Mouse (Mus musculus) C2C12 (cell line): ENCODE measurements around the gene Sys1. TPM values are rescaled to one million over a fixed set of nuclear protein-coding genes. Genes with fewer than 3 reads are reported as not detected.

Experiments used
- H3K27me3 ChIP-seq: one replicate; pipeline ENCODE4 v1.6.1; 2011; ENCODE audit not compliant: control insufficient read depth, insufficient read depth, insufficient read length
- H3K36me3 ChIP-seq: one replicate; pipeline ENCODE4 v1.6.1; 2011; ENCODE audit not compliant: control insufficient read depth, insufficient read depth
- H3K4me3 ChIP-seq: one replicate; pipeline ENCODE4 v1.5.1; 2011; ENCODE audit warnings: mild to moderate bottlenecking, control low read depth; ENCODE audit not compliant: poor library complexity, insufficient read depth, severe bottlenecking
- H3K79me2 ChIP-seq: one replicate; pipeline ENCODE4 v1.6.1; 2011; ENCODE audit not compliant: control insufficient read depth, insufficient read depth
- H3K79me3 ChIP-seq: one replicate; pipeline ENCODE4 v1.6.1; 2011; ENCODE audit warnings: low read depth, control low read depth
- H3ac ChIP-seq: one replicate; pipeline ENCODE3; 2011; ENCODE audit warnings: low read depth; ENCODE audit not compliant: control insufficient read depth, insufficient read length
- CEBPB ChIP-seq: IDR thresholded peaks from one replicate; pipeline ENCODE4 v1.6.1; 2011; ENCODE audit warnings: low read depth, mild to moderate bottlenecking, control low read depth, moderate library complexity
- CTCF ChIP-seq: IDR thresholded peaks from one replicate; pipeline ENCODE4 v1.5.1; 2011; ENCODE audit not compliant: control insufficient read depth, insufficient read depth, insufficient read length
- FOSL1 ChIP-seq: IDR thresholded peaks from one replicate; pipeline ENCODE4 v1.8.0; 2011; ENCODE audit warnings: mild to moderate bottlenecking, low read length; ENCODE audit not compliant: poor library complexity, insufficient read depth, severe bottlenecking
- MAX ChIP-seq: IDR thresholded peaks from one replicate; pipeline ENCODE4 v1.6.1; 2011; ENCODE audit warnings: mild to moderate bottlenecking, control low read depth
- MYOD1 ChIP-seq: IDR thresholded peaks from one replicate; pipeline ENCODE4 v1.6.1; 2011; ENCODE audit warnings: low read depth; ENCODE audit not compliant: control insufficient read depth, insufficient read length
- MYOG ChIP-seq: IDR thresholded peaks from one replicate; pipeline ENCODE4 v1.6.1; 2011; ENCODE audit not compliant: control insufficient read depth, insufficient read length; ENCODE audit errors: extremely low read depth
- USF1 ChIP-seq: IDR thresholded peaks from one replicate; pipeline ENCODE4 v1.6.1; 2011; ENCODE audit warnings: low read depth, mild to moderate bottlenecking, control low read depth, moderate library complexity
- polyA plus RNA-seq: library from polyadenylated mRNA; unstranded; fragments of >200 nt; fragmentation: generic; extraction: Trizol; gene quantifications from one replicate; pipeline ENCODE4 v1.2.1, GENCODE M21; 2012; ENCODE audit warnings: missing spikeins

Sys1 gene
- polyA plus RNA-seq, 1 experiment, result 49.6 TPM

GRCm38 (mm10) chr2:164487812-164488211, 31.0 kb downstream of the Sys1 start:
- Histone ChIP-seq H3K27me3 (no peaks in the 10 kb centered on the region), H3K79me2 (no peaks in the 10 kb centered on the region), H3K4me3 (no peak overlapping the region), H3ac (no peak overlapping the region), H3K36me3 (peaks cover 3% of the 10 kb centered on the region), H3K79me3 (no peaks in the 10 kb centered on the region)
- TF ChIP-seq USF1 (no peak), MYOG (no peak), MAX (no peak), FOSL1 (no peak), CEBPB (no peak), CTCF (no peak), MYOD1 (no peak)

- Histone ChIP-seq H3K79me3 (peaks cover 8% of the 10 kb centered on the region), H3K36me3 (no peaks in the 10 kb centered on the region), H3K27me3 (no peaks in the 10 kb centered on the region), H3K79me2 (peaks cover 18% of the 10 kb centered on the region), H3ac (no peak overlapping the region), H3K4me3 (no peak overlapping the region)
- TF ChIP-seq MYOG (no peak), MAX (no peak), CEBPB (no peak), MYOD1 (no peak), FOSL1 (no peak), USF1 (no peak), CTCF (no peak)
These were observed 37.4 kb downstream of the Sys1 start for GRCm38 (mm10) chr2:164494126-164494525.

- H3ac ChIP-seq, result no peak overlapping the region
- no peak for TF ChIP-seq CEBPB
- no peak for TF ChIP-seq FOSL1
- TF ChIP-seq USF1, result no peak
- TF ChIP-seq MYOD1, result no peak
- no peak for TF ChIP-seq MYOG
- no peak for TF ChIP-seq CTCF
- TF ChIP-seq MAX, result peak; percentile 43
- no peaks in the 10 kb centered on the region for H3K27me3 ChIP-seq
- peaks cover 22% of the 10 kb centered on the region for H3K79me2 ChIP-seq
- peaks cover 8% of the 10 kb centered on the region for H3K79me3 ChIP-seq
- H3K36me3 ChIP-seq, result peaks cover 9% of the 10 kb centered on the region
- no peak overlapping the region for H3K4me3 ChIP-seq
These were observed 39.6 kb downstream of the Sys1 start for GRCm38 (mm10) chr2:164496331-164496730.

- peaks cover 22% of the 10 kb centered on the region for H3K79me2 ChIP-seq
- no peak for TF ChIP-seq CEBPB
- peak; percentile 58 for TF ChIP-seq MAX
- peaks cover 15% of the 10 kb centered on the region for H3K36me3 ChIP-seq
- H3ac ChIP-seq, result peak within 1 kb of the TSS; percentile 87
- peaks cover 8% of the 10 kb centered on the region for H3K79me3 ChIP-seq
- H3K4me3 ChIP-seq, result peak within 1 kb of the TSS; percentile 96
- no peaks in the 10 kb centered on the region for H3K27me3 ChIP-seq
These were observed 40.3 kb downstream of the Sys1 start, which contains the start of gene Pigt for GRCm38 (mm10) chr2:164496847-164497690. Gene Pigt, plus strand, starts transcription at chr2:164497520.

- Histone ChIP-seq H3ac (peak overlapping the region; percentile 87), H3K36me3 (peaks cover 22% of the 10 kb centered on the region), H3K4me3 (peak overlapping the region; percentile 96), H3K27me3 (no peaks in the 10 kb centered on the region), H3K79me2 (peaks cover 22% of the 10 kb centered on the region), H3K79me3 (peaks cover 8% of the 10 kb centered on the region)
- TF ChIP-seq FOSL1, result no peak
- TF ChIP-seq MYOD1, result peak; percentile 48
- TF ChIP-seq MYOG, result no peak
These were observed 41.0 kb downstream of the Sys1 start for GRCm38 (mm10) chr2:164497691-164498268.

GRCm38 (mm10) chr2:164499317-164499716, 42.6 kb downstream of the Sys1 start:
- H3K4me3 ChIP-seq, result no peak overlapping the region

More at GRCm38 (mm10) chr2:164499317-164499716, 42.6 kb downstream of the Sys1 start:
- no peaks in the 10 kb centered on the region for H3K27me3 ChIP-seq
- peaks cover 22% of the 10 kb centered on the region for H3K79me2 ChIP-seq
- TF ChIP-seq USF1, result no peak
- no peak for TF ChIP-seq CEBPB
- H3ac ChIP-seq, result no peak overlapping the region
- peaks cover 38% of the 10 kb centered on the region for H3K36me3 ChIP-seq
- H3K79me3 ChIP-seq, result peaks cover 8% of the 10 kb centered on the region
